Mouse (Mus musculus): ENCODE measurements around the gene Flrt3.

The Flrt3 gene

DNA sequence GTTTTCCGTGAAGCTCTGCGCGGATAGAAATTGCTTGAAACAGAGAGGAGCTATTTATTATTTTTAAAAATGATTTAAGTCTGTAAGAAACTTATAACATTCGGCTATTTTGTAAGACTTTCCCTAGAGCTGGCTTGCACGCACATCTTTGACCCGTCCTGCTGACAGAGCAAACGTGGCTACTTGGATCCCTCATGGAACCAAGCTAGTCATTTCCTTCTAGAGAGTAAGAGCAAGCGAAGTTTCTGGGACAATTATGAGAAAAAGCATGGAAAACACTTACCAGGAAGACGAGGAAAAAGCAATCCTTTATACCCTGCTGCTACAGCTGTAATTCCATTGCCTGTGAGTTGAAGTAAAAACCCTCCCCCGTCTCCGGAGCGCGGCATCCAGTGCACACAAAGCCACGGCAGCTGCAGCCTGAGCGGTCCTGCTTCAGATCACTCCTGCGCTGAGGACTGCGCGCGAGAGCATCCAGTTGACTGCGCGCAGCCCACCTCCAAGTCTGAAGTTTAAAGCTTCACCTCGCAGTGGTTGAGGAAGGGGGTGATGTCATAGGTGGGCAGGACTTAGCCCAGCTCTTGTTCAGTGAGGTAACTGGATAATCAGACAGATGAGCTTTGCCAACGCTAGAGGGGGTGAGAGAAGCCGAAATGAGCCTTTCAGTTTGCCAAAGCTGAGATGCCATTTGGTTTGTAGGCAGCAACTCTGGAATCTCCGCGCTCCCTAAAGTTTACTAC, at the start of gene Flrt3:
TSS of gene Flrt3 (minus strand) at position 507 of the 740 bp plus-strand sequence.
- peak; percentile 95 for DNase-seq (ENCODE audit: low spot score)

DNA sequence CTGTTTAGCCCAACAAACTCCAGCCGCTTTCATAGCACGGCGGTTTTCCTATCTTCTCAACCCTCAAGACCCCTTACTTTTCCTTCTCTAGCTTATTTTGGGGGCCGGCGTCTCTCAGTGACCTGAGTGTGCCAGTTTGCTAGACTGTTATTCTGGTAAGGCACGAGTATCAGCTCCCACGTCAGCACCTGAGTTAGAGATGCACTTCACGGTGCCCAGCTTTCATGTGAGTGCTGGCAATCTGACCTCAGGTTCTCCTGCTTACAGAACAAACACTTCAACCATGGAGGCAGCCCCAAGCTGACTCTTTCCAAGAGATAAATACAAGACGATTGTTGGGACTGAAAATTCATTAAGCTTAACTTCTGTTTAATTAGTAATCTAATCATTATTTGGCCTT, 46.1 kb upstream of the Flrt3 start:
- DNase-seq (ENCODE audit: low spot score) = no peak

DNA sequence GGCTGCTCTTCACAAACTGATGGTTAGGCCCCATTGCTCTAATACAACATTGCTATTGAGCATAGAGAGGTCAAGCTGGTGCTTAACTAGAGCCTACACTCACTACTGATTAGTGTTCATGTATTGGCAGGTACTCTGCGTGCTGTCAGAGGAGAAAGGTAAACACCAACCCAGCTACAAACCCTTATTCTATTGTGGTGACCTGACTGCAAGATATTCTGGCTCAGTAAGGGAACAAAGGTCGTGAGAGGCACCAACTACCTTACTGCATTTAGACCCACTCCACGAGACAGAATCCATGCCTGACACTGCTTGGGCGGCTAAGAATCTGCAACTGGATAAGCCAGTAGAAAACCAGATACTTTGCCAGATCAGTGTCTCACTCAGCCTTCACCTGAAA, 44.6 kb upstream of the Flrt3 start:
- DNase-seq (ENCODE audit: low spot score) = no peak

DNA sequence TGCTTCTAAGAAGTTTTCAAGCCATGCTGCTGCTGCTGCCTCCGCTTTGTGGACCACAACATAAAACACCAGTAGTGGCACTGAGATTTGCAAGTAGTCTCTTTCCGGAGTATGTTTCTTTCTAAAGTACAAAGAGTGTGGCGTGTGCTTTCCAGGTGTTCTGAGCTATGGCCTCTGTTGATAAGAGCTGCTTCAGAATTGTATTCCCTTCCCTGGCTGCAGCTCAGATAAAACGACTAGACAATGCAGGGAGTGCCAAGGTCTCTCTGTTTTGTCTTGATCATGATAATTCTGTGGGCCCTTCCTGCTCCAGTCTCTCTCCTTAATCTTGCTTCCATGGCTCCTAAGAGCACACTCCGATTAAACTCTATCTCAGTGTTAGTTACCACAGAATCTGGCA, 36.3 kb upstream of the Flrt3 start:
- no peak for DNase-seq (ENCODE audit: low spot score)

DNA sequence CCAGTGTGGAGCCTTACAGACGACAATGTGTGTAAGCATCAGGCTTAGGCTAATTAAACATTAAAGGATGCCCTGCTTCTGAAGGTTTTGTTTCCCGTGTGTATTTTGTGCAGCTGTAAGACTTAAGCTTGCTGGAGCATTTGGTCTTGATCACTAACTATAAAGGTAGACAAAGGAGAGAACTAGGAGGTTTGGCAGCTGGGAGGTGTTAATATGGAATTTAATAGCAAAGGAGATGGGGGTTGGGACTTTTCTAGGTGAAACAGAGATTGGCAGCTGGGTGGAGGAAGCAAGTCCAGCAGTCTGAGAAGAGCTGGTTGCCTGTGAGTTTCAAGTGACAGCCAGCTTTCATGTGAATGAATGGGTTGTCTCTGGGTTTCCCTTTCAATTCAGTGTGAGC, 34.0 kb upstream of the Flrt3 start:
- no peak for DNase-seq (ENCODE audit: low spot score)

DNA sequence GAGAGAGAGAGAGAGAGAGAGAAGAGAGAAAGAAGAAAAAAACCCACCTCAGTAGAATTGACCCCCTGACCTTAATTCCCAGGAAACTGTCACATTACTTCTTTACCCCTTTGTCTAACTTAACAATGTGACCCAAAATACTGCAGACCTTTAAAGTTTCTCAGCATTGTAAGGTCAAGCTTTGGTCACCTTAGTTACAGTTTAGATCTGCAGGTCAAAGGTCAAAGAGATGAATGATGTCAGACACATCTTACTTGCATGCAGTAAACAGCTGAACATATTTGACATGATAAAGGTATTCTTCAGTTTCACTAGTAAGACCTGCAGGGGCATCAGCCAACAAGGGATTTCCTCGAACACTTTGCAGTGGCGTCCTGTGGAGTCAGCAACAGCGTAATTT, 32.9 kb upstream of the Flrt3 start:
- no peak for DNase-seq (ENCODE audit: low spot score)

DNA sequence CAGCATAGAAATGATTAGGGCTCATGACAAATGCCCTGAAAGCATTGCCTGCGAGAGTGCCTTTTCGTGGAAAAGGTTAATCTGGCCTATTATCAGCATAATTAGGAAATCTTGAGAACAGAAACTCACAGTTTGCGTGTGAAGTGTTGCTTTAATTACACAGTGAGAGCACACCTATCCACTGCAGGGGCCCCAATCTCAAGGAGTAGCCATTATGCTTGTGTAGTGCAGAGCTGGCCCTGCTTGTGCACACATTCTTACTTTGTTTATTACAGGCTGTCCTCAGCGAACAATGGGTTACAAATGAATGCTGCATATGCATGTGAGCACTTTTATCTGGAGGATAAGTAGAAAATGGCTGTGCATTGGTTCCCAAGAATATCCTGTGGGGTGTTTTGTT, 32.1 kb upstream of the Flrt3 start:
- no peak for DNase-seq (ENCODE audit: low spot score)

DNA sequence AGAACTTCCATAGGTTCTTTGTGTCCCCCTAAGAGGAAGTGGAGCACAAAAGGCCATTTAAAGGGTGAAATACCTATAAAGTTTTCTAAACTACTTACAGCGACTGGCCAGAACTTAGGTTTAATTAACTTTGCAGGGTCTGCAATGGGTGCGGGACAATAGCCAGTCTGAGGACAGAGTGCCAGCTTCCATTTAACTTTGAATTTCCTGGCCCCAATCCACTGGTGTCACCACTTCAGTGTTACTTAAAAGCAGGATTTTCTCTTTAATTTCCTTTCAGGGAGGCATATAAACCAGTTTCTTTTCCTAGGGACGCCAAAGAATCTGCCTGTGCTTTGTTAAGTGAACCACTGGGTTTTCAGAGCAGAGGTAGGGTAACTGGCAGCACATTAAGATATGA, 27.3 kb upstream of the Flrt3 start:
- DNase-seq (ENCODE audit: low spot score) = no peak

DNA sequence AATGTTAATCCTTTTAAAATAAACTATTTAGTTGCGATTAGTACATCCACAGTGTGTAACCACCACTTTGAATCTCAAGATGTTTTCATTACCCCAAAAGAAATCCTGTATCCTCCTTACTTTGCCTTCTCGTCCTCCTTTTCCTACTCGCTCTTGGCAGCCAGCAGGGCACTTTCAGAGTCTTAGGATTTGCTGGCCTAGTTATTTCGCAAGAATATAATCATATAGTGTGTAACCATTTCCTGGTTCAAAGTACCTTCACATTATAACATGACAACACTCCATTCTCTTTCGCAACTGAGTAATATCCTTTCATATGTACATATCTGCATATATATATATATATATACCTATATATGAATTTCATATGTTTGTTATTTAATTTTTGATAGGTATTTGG, 22.6 kb upstream of the Flrt3 start:
- no peak for DNase-seq (ENCODE audit: low spot score)

DNA sequence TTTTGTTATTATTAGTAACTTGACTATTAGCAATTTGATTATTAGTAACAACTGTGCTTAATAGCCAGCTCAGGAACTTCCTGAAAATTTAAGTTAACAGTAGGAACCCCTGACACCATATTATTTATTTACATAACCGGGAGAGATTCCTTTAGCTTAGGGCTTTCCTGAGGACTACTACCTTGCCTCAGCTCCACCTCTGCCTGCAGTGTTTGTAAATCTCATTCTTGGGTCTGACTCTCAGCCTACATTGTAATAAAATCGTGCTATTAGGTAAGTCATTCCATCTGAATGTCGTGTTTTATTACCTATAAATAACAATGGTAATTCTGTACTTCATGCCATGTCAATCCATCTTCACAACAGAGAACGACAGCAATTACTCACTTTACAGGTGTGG, 21.2 kb upstream of the Flrt3 start:
- DNase-seq (ENCODE audit: low spot score) = no peak

DNA sequence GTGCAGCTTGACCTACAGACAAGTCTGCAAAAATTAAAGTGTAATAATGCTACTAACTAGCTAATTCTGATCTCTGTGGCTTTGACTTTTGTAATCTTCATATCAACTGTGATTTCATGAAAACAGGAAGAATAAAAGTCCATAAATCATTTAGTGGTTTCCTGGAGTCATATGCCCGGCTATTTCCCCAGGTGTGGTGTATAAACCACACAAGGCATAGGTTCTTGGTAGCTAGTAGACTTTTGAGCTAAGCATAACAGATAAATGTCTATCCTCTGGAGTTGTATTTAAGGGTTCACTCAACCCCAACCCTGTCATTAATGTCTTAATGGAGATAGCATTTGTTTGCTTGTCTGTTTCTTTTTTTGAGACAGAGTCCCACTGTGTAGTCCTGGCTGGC, 20.1 kb upstream of the Flrt3 start:
- DNase-seq (ENCODE audit: low spot score) = no peak

DNA sequence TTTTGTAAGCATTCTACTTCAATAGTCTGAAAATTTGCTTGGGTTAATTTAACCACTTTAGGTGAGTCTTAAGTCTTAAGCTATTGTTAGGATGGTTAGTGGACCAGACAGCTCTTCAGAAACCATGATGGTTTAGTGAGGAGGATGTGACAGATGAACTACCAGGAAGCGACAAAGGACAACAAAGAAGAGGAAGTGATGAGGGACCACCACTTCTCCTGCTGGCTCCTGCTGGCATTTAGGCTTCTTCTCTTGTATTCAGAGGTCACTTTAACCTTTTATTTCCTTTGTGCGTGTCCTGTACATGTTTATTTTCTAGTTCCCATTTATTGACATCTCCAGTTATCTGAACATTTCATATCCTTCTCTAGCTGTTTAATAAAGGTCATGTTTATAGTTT, 19.6 kb upstream of the Flrt3 start:
- no peak for DNase-seq (ENCODE audit: low spot score)

DNA sequence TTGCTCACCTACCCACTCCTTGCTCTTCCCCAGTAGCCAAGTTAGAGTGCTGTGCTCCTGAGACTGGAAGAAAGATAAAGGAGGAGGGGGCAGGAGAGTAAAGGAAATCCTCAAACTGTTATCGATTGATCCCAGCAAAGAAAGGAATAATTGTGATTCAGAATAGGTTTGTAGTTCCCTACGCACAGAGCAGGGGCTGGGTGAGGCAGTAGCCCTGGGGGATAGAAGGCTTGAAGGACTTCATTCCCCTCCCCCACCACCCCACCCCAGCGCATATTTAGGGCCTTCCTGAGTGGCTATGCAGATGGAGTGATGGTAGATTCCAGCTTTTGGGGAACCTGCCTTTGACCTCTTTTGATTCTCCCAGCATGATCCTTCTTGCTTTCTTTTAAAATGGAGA, 5.5 kb upstream of the Flrt3 start:
- DNase-seq (ENCODE audit: low spot score) = no peak

DNA sequence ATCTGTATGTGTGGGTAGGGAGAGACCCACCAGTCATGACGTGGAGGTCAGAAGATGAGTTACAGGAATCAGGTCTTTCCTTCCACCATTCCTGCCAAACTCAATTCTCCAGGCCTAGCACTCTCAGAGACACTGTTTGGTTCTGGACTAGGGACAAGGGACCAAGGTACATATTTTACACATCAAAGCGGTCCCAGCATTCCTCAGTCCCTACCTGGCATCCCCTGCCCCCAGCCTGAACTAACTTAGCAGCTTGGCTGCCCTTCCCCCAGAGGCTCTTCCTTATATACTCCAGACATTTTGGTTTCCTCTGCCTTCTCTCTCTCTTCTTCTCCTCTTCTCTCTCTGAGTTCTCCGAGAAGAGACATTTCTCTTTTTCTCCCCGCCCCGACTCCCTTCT, 2.2 kb upstream of the Flrt3 start:
- no peak for DNase-seq (ENCODE audit: low spot score)

DNA sequence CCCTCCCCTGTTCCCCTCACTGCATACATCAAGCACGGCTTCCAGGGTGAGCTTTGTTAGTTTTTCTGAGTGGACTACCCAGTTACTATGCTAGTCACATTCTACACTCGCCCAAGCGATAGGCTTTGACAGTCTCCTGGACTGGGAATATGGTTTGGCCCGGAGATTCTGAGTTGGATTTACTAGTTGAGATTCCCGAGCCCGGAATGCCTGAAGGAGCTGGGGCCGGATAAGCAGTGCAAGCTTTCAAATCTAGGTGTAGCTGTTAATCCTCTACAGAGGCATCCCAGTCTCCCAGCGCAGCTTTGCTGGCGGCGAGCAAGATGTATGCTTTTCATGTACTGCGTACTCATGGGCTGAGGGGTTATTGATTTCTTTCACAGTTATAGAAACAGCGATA, 812 bp downstream of the Flrt3 start:
- DNase-seq (ENCODE audit: low spot score) = peak; percentile 55

DNA sequence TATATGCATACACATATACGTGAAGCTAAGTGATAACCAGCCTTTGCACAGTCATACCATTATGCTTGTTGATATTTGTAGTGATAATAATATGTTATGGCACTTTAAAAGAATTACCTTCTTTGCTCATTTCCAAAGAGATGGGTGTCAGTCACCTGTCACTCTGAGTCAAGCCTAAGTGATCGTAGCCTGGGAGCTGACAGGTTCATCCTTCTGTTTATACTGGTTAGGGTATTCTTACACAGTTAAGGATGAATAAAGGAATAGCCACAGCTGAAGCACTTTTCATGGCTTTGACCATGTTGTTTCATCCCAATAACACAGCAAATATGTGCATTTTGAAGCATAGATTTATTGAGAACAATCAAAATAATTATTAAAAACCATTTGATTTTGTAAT, 1.5 kb downstream of the Flrt3 start:
- no peak for DNase-seq (ENCODE audit: low spot score)

DNA sequence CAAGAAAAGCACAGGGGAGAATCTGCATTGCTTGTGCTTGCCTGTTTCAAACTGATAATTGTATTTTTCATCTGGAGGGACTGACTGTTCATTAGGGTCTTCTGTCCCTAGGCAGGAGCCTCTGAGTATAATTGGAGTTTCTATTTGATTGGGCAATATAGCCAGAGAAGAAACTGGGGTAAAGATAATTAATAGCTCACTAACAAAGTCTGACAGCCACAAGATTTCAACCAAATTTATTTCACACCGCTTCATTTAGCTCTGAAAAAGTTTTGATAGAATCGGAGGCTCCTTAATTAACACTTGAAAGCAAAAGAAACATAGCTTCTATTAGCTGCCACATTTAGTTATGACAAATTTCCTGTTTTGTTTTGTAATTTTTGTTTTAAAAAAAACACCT, 2.2 kb downstream of the Flrt3 start:
- no peak for DNase-seq (ENCODE audit: low spot score)

DNA sequence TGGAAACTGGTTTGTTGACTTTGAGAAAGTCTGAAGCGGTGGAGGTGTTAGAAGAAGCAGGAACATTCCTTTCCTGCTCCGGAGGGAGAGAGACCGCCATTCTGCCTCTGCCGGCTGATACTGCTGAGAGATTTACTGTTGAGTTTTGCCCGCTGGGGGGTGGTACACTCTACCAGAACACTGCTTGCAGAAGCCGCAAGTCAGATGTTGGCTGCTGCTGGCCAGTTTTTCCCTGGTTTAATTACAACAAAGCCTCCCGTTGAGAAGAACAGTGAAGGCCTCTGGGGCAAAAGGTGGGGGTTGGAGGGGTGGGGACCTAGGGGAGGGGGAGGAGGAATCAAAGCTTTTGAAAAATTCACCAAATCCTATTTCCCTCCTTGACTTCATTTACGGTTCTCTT, 3.0 kb downstream of the Flrt3 start:
- DNase-seq (ENCODE audit: low spot score) = peak; percentile 86

DNA sequence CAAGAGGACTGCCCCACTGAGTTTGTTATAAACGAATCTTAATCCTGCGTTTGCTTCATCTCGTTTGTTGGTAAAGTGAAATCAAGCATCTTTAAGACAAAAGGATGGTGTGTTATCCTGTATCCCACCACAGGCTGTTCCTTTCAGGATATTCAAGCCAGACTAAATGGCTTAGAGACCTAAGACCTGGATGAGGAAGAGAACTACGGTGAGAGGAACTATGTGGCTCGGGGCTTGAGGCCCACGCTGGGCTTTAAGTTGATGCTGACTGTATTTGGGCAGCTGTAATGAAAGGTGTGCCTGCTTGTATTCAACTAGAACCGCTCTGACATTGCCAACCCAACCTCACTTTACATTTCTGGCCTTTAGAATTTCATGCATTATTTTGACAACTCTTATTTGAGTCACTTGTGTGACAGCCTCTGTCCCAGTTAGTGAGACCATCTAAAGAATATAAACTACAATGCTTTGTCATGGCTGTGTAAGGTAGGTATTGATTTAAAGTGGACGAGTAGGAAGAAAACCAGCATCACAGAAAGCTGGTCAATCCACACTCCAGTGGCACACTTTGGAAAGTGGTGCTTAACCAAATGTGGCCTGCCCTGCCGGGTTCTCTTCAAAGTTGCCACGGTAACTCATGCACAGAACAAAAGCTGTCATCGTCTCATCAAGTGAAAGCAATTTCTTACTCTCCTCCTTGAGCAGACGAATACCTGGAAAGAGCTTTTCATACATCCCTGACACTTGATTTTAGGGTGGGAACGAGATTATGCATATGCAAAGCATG, 3.8 kb downstream of the Flrt3 start:
- DNase-seq (ENCODE audit: low spot score) = no peak

DNA sequence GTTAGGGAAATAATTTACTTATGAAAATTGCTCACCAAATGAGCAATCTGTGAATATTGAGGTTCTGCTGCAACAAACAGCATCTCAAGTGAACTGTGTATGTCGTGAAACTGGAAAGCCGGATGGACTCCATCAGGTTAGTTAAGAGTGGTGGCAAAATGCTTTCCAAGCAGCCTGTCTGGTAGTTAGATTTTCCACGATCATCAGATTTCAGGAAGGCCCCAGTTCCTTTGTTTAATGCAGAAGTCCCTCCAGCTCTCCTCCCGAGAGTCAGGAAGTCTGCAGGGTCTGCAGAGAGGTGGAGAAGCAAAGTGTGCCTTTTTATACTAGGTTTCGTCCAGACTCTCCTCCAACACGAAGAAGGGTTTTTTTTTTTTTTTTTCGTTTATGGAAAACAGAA, 4.4 kb downstream of the Flrt3 start:
- no peak for DNase-seq (ENCODE audit: low spot score)

DNA sequence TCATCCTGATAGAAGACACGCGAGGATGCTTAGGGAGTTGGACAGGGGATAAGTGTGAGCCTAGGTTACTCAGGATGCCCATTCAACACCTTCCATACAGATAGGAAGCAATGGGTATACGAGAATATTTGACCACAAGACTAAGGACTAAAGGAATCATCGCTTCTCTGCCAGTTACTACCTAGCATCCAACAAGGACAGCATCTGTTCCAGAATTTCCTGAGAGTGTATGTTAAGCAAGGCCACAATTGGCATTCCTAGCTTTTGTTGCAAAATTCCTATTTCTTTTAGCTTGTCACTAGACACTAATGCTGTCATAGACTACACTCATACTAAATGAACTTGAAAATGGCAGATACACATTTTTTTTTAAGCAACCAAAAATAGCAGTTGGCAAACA, 6.9 kb downstream of the Flrt3 start:
- no peak for DNase-seq (ENCODE audit: low spot score)

DNA sequence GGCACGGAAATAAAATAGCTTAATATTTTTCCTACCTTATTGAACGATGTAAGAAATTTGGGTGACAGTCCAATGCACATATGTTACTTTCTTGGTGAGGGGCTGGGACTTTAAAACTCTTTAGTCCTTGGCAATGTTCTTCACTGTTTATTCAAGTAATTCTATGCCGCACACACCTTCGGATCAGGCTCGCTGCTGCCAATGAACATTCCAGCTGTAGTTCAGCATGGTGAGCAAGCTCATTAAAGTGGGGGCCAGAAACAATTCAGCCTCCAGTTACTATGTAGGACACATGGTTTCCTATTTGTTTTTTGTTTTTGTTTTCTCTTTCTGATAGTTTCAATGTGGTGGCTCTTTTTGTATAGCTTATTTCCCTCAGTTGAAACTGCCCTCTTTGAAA, 8.6 kb downstream of the Flrt3 start:
- no peak for DNase-seq (ENCODE audit: low spot score)

DNA sequence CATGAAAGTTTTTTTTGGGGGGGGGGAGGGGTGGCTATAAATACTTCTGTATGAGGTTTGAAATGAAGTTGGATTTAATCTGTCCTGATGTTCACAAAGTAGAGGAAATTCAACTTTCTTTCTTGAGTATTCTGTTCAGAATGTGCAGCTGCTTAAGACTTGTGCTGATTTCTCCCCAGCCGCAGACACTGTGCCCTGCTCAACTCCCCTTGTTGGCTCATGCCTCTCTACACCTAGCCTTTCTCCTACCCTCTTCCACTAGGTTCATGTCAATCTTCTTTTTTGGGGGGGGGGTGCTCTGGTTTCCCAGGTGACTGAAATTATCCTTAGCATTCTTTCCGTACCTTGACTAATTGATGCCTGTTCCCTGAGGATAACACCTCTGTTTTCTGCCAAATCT, 17.3 kb downstream of the Flrt3 start:
- DNase-seq (ENCODE audit: low spot score) = no peak

DNA sequence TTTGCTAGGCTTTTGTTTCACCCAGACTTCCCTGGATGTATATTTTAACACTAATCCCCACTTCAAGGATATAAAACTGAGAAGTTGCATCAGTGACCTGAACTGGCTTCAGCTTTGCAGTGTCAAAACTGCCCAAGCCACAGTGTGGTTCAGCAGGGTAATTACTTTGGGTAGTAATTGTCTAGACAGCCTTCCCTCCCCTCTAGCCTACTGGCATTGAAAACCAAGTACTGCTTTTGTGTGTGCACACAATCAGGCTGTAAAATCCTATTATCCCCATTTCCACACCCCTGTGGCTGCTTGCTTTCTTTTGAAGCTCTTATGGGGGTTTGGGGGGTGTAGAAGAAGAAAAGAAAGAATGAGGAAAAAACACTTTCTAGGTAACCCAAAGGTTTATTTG, 17.8 kb downstream of the Flrt3 start:
- DNase-seq (ENCODE audit: low spot score) = no peak
